Mouse (Mus musculus) fibroblast of lung, adult 2 months (primary cell): ENCODE measurements at regions not wholly inside any gene's neighbourhood (a gene's known extent, or its start where the extent isn't known, plus 50 kb on each side); places are given as distances from the start of the nearest gene placed in this dataset.

Source experiments
- DNase-seq: peaks from one replicate; pipeline ENCODE4 v3.0.0-alpha.2; 2011; ENCODE audit warnings: low read depth

- no peak for DNase-seq
Measured at GRCm38 (mm10) chr12:9430656-9431055, 139.3 kb upstream of the Osr1 start.

GRCm38 (mm10) chr12:9438575-9439161 lies 131.2 kb upstream of the Osr1 start:
- no peak for DNase-seq

- DNase-seq, result no peak
Measured at GRCm38 (mm10) chr12:9450620-9451019, 119.3 kb upstream of the Osr1 start.

- peak; percentile 83 for DNase-seq
Measured at GRCm38 (mm10) chr12:9460193-9460592, 109.7 kb upstream of the Osr1 start.

- DNase-seq, result no peak
Measured at GRCm38 (mm10) chr12:9469655-9470470, 100.1 kb upstream of the Osr1 start.

- DNase-seq, result no peak
Measured at GRCm38 (mm10) chr12:9475836-9476235, 94.1 kb upstream of the Osr1 start.

GRCm38 (mm10) chr12:9478201-9478600 lies 91.7 kb upstream of the Osr1 start:
- DNase-seq, result no peak

GRCm38 (mm10) chr12:9487674-9488413 lies 82.1 kb upstream of the Osr1 start:
- DNase-seq, result no peak

GRCm38 (mm10) chr12:9513926-9514325 lies 56.0 kb upstream of the Osr1 start:
- DNase-seq, result no peak

GRCm38 (mm10) chr12:9518782-9519181 lies 51.1 kb upstream of the Osr1 start:
- DNase-seq, result no peak

GRCm38 (mm10) chr12:9519346-9519745 lies 50.6 kb upstream of the Osr1 start:
- DNase-seq, result no peak
